Mouse (Mus musculus) heart, embryonic 14.5 days (tissue): ENCODE measurements at regions not wholly inside any gene's neighbourhood (a gene's known extent, or its start where the extent isn't known, plus 50 kb on each side); places are given as distances from the start of the nearest gene placed in this dataset.

Experiments
- ATAC-seq: fragments of 200-750 bp; cut with Nextera tagmentation; 2 replicates; pipeline ENCODE4 v1.8.0; 2017; ENCODE audit warnings: low read depth, moderate TSS enrichment; ENCODE audit not compliant: insufficient number of reproducible peaks, insufficient read depth, low FRiP score
- H3K27ac ChIP-seq, 2 experiments: fragments of 200-500 bp in 1 of 2; fragments of 300-500 bp in 1 of 2; sonication (generic) in 1 of 2; replicated peaks in 1 of 2; 2 replicates each; pipeline ENCODE4 v1.5.1; 2012 to 2014; ENCODE audit warnings: low read depth in 2 of 2, low read length in 2 of 2, control low read depth in 1 of 2, mild to moderate bottlenecking in 1 of 2, mixed read lengths in 1 of 2; ENCODE audit not compliant: control insufficient read depth in 1 of 2, insufficient read depth in 1 of 2
- H3K27me3 ChIP-seq: fragments of 300-500 bp; sonication (generic); 2 replicates; pipeline ENCODE4 v1.6.1; 2014; ENCODE audit warnings: mild to moderate bottlenecking, low read length, control low read depth; ENCODE audit not compliant: control insufficient read depth, insufficient read depth
- H3K36me3 ChIP-seq: fragments of 300-500 bp; sonication (generic); 2 replicates; pipeline ENCODE4 v1.6.1; 2014; ENCODE audit warnings: mild to moderate bottlenecking, control low read depth, low read length, mixed read lengths; ENCODE audit not compliant: control insufficient read depth, insufficient read depth
- H3K4me1 ChIP-seq, 2 experiments: fragments of 200-500 bp in 1 of 2; fragments of 300-500 bp in 1 of 2; sonication (generic) in 1 of 2; 2 replicates each; pipeline ENCODE4 v1.6.1; 2012 to 2014; ENCODE audit warnings: low read length in 2 of 2, control low read depth in 1 of 2, mixed read lengths in 1 of 2; ENCODE audit not compliant: control insufficient read depth in 2 of 2, insufficient read depth in 2 of 2
- H3K4me2 ChIP-seq: fragments of 300-500 bp; sonication (generic); 2 replicates; pipeline ENCODE4 v1.6.1; 2014; ENCODE audit warnings: mild to moderate bottlenecking, low read length
- H3K4me3 ChIP-seq, 2 experiments: fragments of 200-500 bp in 1 of 2; fragments of 300-500 bp in 1 of 2; sonication (generic) in 1 of 2; 2 replicates each; pipeline ENCODE4 v1.5.1; 2012 to 2014; ENCODE audit warnings: low read length in 2 of 2, mild to moderate bottlenecking in 2 of 2, control low read depth in 1 of 2, low read depth in 1 of 2, moderate library complexity in 1 of 2; ENCODE audit not compliant: control insufficient read depth in 1 of 2, insufficient read depth in 1 of 2
- H3K9ac ChIP-seq: fragments of 300-500 bp; sonication (generic); 2 replicates; pipeline ENCODE4 v1.6.1; 2014; ENCODE audit warnings: mild to moderate bottlenecking, low read length
- H3K9me3 ChIP-seq: fragments of 300-500 bp; sonication (generic); 2 replicates; pipeline ENCODE4 v1.6.1; 2016; ENCODE audit warnings: low read length, control low read depth; ENCODE audit not compliant: control insufficient read depth
- WGBS: fragments of 180-500 bp; shearing (Covaris S2); extraction: QIAGEN DNeasy Blood & Tissue Kit; methylation state at CpG from one replicate; pipeline ENCODE4 v1.1.7; 2014; 5-methylcytosine and 5-hydroxymethylcytosine counted together

GRCm38 (mm10) chr13:91356516-91356915, 103.6 kb upstream of the Ssbp2 start:
- H3K27ac ChIP-seq: no peak overlapping the region
- no peaks in the 10 kb centered on the region for H3K9me3 ChIP-seq
- H3K36me3 ChIP-seq: no peaks in the 10 kb centered on the region
- no peak overlapping the region for H3K4me3 ChIP-seq
- peaks cover 7 to 8% of the 10 kb centered on the region in 2 experiments for H3K4me1 ChIP-seq
- 76% methylated on average over 9 of the region's 9 CpGs for WGBS
- no peaks in the 10 kb centered on the region for H3K27me3 ChIP-seq
- H3K4me2 ChIP-seq: no peak overlapping the region
- no peak overlapping the region for H3K9ac ChIP-seq
- no peak for ATAC-seq

GRCm38 (mm10) chr13:91360121-91360520, 100.0 kb upstream of the Ssbp2 start:
- H3K27me3 ChIP-seq: no peaks in the 10 kb centered on the region
- peaks cover 4 to 22% of the 10 kb centered on the region in 2 experiments; a peak in 3 of 4 replicates for H3K4me1 ChIP-seq
- no peak overlapping the region for H3K9ac ChIP-seq
- H3K4me2 ChIP-seq: no peak overlapping the region
- no peaks in the 10 kb centered on the region for H3K36me3 ChIP-seq
- no peak for ATAC-seq
- no peak overlapping the region for H3K27ac ChIP-seq
- WGBS: 49% methylated on average over 6 of the region's 6 CpGs
- no peak overlapping the region for H3K4me3 ChIP-seq
- H3K9me3 ChIP-seq: no peaks in the 10 kb centered on the region

DNA sequence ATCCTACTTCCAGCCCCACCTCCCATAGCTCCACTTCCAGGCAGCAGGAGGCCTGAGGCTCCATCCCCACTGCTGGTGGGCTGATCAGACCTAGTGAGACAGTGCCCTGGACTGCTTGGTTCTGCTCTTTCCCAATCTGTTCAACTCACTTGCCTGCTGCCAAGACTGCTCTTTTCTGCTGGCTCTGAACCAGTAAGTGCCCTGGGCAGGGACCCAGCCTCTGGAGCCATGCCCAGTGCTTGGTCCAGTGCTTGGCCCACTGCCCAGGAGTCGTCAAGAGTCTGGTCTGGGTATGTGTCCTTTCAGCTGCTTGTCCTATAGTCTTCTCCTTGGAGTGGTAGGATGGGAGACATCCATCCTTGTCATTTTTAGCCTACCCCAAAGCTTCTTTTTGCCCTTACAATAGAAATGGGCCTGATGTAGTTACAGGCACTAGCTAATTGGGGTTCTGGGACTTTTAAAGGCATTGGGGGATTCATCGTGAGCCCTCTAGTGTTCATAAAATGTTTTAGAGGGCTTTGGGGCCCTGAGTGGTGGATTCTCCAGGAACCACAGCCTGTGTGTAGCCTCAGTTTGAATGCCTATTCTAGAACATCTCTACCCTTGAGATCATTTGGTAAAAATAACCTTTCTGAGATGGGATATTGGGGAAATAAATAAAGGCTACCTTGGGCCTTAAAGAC, 94.7 kb upstream of the Ssbp2 start:
- H3K27ac ChIP-seq: peak overlapping the region; percentile 24 to 69
- WGBS: 23% methylated on average over 2 of the region's 2 CpGs
- peak; percentile 87 for ATAC-seq

GRCm38 (mm10) chr13:91366540-91366939, 93.5 kb upstream of the Ssbp2 start:
- 34% methylated on average over 4 of the region's 4 CpGs for WGBS
- H3K4me2 ChIP-seq: no peak overlapping the region
- no peak for ATAC-seq
- no peak overlapping the region for H3K9ac ChIP-seq
- H3K4me1 ChIP-seq: peaks cover 23 to 48% of the 10 kb centered on the region in 2 experiments
- H3K27me3 ChIP-seq: no peaks in the 10 kb centered on the region
- no peaks in the 10 kb centered on the region for H3K9me3 ChIP-seq
- no peak overlapping the region for H3K4me3 ChIP-seq
- H3K36me3 ChIP-seq: no peaks in the 10 kb centered on the region
- peak overlapping the region in 1 of 2 experiments; percentile 28; a peak in 1 of 4 replicates for H3K27ac ChIP-seq

More for the DNA sequence above, 94.7 kb upstream of the Ssbp2 start:
- no peaks in the 10 kb centered on the region for H3K9me3 ChIP-seq
- H3K4me1 ChIP-seq: peaks cover 19 to 45% of the 10 kb centered on the region in 2 experiments
- no peak overlapping the region for H3K4me3 ChIP-seq
- no peaks in the 10 kb centered on the region for H3K36me3 ChIP-seq
- no peak overlapping the region for H3K9ac ChIP-seq
- H3K4me2 ChIP-seq: no peak overlapping the region
- H3K27me3 ChIP-seq: no peaks in the 10 kb centered on the region

- ATAC-seq: no peak
- WGBS: 47% methylated on average over 7 of the region's 7 CpGs
- Histone ChIP-seq H3K27ac (no peak overlapping the region), H3K36me3 (no peaks in the 10 kb centered on the region), H3K9me3 (no peaks in the 10 kb centered on the region), H3K4me3 (no peak overlapping the region), H3K4me2 (no peak overlapping the region), H3K9ac (no peak overlapping the region), H3K27me3 (no peaks in the 10 kb centered on the region), H3K4me1 (peaks cover 31 to 59% of the 10 kb centered on the region in 2 experiments)
Measured at GRCm38 (mm10) chr13:91367896-91368556, 92.1 kb upstream of the Ssbp2 start.

- H3K4me3 ChIP-seq: no peak overlapping the region
- no peak overlapping the region for H3K9ac ChIP-seq
- H3K4me1 ChIP-seq: peaks cover 31 to 56% of the 10 kb centered on the region in 2 experiments
- H3K9me3 ChIP-seq: no peaks in the 10 kb centered on the region
- no peak overlapping the region for H3K4me2 ChIP-seq
- no peak for ATAC-seq
- 90% methylated on average over 7 of the region's 7 CpGs for WGBS
- no peaks in the 10 kb centered on the region for H3K36me3 ChIP-seq
- H3K27ac ChIP-seq: no peak overlapping the region
- H3K27me3 ChIP-seq: no peaks in the 10 kb centered on the region
Measured at GRCm38 (mm10) chr13:91368664-91369063, 91.4 kb upstream of the Ssbp2 start.

- Histone ChIP-seq H3K36me3 (no peaks in the 10 kb centered on the region), H3K27me3 (no peaks in the 10 kb centered on the region), H3K27ac (peak overlapping the region; percentile 95 to 98), H3K4me1 (peaks cover 33 to 48% of the 10 kb centered on the region in 2 experiments), H3K9me3 (no peaks in the 10 kb centered on the region), H3K4me3 (peak overlapping the region; percentile 37 to 43; a peak in 3 of 4 replicates), H3K4me2 (peak overlapping the region; percentile 76), H3K9ac (peak overlapping the region; percentile 85)
- 49% methylated on average over 3 of the region's 3 CpGs for WGBS
- no peak for ATAC-seq
Measured at GRCm38 (mm10) chr13:91370021-91370420, 90.1 kb upstream of the Ssbp2 start.
